Mouse (Mus musculus) hematopoietic stem cell, adult 5-6 weeks (primary cell): ENCODE measurements around the gene Tbc1d14. TPM values are rescaled to one million over a fixed set of nuclear protein-coding genes. Genes with fewer than 3 reads are reported as not detected.

Experiments
- ATAC-seq, 2 experiments: fragments of 125-278 bp in 1 of 2; replicated peaks in 1 of 2; 2 replicates each; pipeline ENCODE4 v1.8.0; 2016 to 2017; ENCODE audit warnings: inconsistent platforms in 2 of 2, mild to moderate bottlenecking in 2 of 2, moderate number of reproducible peaks in 2 of 2, low read depth in 1 of 2, moderate TSS enrichment in 1 of 2; ENCODE audit not compliant: low FRiP score in 2 of 2, poor library complexity in 2 of 2, severe bottlenecking in 2 of 2, insufficient read depth in 1 of 2, low TSS enrichment in 1 of 2
- total RNA-seq: library from RNA; stranded (forward); fragments of 172-1452, 232-1000 nt; gene quantifications from 2 replicates; pipeline ENCODE4 v1.2.3, GENCODE M21; 2017

The Tbc1d14 gene
- total RNA-seq, result 8.8 and 16.7 TPM in 2 replicates

- no peak for ATAC-seq
Observed at GRCm38 (mm10) chr5:36593176-36593575, at the start of gene Tbc1d14. Gene Tbc1d14 (minus strand): TSS chr5:36593276.

DNA sequence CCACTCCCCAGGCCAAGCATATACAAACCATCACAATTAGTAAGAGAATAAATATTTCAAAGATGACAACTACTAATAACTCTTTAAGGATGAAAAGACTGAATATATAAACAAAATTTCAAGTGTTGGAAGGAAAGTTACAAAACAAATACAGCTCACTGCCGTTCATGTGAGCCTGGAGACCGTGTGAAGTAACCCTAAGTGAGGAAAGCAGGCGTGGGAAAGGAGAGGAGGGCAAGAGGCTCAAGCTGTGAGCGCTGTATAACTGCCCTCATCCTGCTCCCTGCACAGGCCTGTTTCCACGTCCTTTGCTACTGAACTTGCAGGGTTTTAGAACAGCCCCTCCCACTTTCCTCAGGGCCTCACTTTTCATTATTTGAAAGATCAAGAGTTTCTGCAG is 32.5 kb upstream of the Tbc1d14 start:
- ATAC-seq, result no peak

GRCm38 (mm10) chr5:36623670-36624069 is 30.6 kb upstream of the Tbc1d14 start:
- ATAC-seq, result no peak

GRCm38 (mm10) chr5:36621058-36621449 is 28.0 kb upstream of the Tbc1d14 start:
- ATAC-seq, result no peak

DNA sequence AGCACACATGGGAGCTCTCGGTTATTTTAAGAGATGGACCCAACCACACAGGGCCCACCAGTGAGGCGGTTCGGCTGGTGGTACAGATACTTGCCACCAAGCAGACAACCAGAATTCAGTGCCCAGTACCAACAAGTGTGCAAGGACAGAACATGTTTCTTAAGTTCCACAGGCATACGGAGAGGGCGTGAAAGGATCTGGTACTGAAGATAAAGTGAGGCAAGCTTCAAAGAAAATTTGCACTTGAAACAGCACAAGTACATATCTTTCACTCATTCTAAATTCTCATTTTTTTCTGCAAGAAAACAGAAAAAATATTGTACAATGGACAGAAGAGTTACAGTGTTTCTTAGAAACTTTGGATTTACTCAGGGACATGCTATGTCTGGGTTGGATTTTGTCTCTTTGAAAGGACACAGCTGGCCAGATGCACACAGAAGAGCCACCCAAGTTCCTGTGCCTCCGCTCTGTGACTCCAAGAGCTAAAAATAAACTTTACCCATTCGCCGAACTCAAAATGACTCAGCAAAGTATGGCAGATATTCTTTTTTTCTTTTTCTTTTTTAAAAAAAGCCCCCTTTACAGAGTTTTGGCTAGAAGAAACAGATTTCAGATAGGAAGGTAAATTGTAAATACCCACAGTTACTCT is 27.5 kb upstream of the Tbc1d14 start:
- ATAC-seq, result peak; percentile 25 to 42; a peak in 1 of 4 replicates

DNA sequence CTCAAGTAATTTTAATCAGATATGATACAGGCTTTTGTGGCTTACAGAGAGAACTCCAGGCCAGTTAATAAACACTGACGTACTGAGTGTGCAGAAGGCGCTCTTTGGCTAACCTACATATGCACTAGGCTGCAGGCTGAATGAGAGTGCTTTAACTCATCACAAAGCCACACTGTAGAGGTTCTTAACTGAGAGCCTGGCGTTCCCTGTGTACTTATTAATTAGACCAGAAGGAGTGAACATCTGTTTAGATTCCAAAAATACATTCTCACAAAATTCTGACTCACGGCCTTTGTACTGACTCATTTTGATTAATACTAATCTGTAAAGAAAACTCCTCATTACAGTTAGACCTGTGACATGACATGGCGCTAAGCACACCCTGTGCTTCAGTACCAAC is 25.8 kb upstream of the Tbc1d14 start:
- ATAC-seq, result no peak

GRCm38 (mm10) chr5:36618356-36618755 is 25.3 kb upstream of the Tbc1d14 start:
- ATAC-seq, result peak; percentile 32 to 63

- no peak for ATAC-seq
Observed at GRCm38 (mm10) chr5:36614124-36614523, 21.0 kb upstream of the Tbc1d14 start.

DNA sequence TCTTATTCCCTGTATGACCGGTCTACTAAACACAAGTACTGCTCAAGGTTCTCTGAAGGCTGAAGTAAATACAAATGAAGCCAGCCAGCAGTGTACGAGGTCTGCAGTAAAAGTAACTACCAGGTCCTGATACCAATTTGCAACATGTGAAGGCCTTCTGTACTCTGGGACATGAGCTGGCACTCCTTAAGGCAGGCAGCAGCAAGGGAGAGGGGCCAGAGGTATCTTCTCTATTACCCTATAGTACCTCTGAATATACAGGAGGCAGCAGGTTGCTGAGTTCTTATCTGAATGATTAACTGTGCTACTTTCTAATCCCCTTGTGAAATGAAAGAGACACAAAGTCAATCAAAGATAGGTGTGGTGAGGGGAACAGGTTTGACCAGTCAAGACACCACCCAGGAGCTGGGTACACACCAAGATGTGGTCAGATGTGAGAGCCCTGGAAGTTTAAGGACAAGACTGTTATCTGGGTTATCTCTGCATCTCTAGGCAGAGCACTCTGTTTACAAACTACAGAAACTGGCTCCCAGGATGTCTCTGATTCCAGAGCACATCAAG is 15.9 kb upstream of the Tbc1d14 start:
- ATAC-seq, result no peak

DNA sequence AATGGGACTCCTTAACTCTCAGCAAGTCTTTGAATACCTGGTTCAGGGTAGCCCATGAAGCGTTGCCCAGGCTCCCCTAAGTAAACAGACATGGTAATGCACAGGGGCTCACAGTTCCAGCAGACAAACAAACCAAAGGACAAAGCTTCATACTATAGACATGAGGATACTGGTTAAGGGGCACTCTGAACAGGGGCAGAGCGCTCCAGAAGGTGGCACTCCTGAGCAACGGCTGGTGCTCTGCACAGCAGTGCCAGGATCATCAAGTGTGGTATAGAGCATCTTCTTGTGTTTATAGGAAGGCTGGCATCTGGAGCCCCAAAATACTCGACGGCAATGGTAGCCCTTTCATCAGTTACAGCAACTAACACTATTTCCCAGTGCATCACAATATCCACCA is 10.0 kb upstream of the Tbc1d14 start:
- ATAC-seq, result peak; percentile 59 to 62; a peak in 3 of 4 replicates

GRCm38 (mm10) chr5:36602028-36602427 is 9.0 kb upstream of the Tbc1d14 start:
- no peak for ATAC-seq

DNA sequence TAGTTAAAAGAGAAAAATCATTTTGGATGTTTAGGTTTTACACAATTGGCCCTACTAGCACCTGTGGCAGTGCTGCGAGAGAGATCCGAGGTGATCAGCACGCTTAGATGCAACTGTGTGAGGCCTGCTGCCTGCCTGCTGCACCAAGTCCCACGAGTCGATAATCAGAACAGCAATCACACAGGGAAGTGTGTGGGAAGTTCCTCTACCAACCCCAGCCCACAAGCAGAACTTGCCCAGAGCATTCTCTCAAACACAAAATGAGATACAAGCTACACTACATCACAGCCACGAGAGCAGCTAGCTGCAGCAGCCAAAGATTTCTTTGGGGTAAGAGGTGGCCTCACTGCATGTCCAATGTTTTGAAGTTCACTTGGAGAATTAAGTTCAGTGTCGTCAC is 8.4 kb upstream of the Tbc1d14 start:
- ATAC-seq, result no peak

GRCm38 (mm10) chr5:36598883-36599282 is 5.8 kb upstream of the Tbc1d14 start:
- ATAC-seq, result no peak

- peak; percentile 65 to 66 for ATAC-seq
Observed at GRCm38 (mm10) chr5:36597653-36598052, 4.6 kb upstream of the Tbc1d14 start.

DNA sequence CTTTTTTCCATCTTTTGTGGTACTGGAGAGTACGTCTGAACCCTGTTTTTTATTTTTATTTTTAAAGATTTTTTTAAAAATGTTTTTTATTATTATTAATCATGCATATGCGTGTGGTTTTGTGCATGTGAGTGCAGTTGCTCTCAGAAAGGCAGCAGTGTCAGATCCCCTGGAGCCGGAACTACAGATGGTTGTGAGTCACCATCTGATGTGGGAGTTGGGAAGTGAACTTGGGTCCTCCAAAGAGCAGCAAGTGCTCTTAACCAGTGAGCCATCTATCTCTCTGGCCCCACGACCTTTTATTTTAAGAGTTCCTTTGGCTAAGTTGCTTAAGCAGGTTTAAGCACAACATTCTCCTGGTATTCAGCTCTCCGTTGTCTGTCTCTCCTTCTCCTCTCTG is 3.1 kb upstream of the Tbc1d14 start:
- ATAC-seq, result no peak

GRCm38 (mm10) chr5:36595115-36595514 is 2.0 kb upstream of the Tbc1d14 start:
- no peak for ATAC-seq

DNA sequence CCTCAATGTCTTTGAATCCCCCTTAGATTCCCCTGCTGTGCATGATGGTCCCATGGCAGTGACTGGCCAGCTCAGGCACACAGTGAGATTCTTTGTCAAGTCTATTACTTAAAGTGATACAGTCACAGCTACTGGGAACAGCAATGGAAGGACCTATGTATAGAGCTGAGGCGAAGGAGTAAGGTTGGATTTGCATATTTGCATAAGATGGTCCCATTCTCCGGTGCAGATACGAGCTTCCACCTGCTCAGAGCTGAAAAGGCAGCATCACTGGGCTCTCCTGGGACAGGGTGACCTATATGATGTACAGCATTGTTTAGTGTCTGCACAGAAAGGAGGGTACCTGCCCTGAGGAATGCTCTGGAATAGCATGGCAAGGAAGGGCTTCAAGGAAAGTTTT is 1.3 kb upstream of the Tbc1d14 start:
- ATAC-seq, result no peak

GRCm38 (mm10) chr5:36590499-36590920 is 2.6 kb downstream of the Tbc1d14 start:
- peak; percentile 70 to 74 for ATAC-seq

GRCm38 (mm10) chr5:36584299-36584698 is 8.8 kb downstream of the Tbc1d14 start:
- no peak for ATAC-seq
